Mouse (Mus musculus) stomach, embryonic 14.5 days (tissue): ENCODE measurements at regions not wholly inside any gene's neighbourhood (a gene's known extent, or its start where the extent isn't known, plus 50 kb on each side); places are given as distances from the start of the nearest gene placed in this dataset.

Source experiments
- ATAC-seq: fragments of 200-750 bp; cut with Nextera tagmentation; 2 replicates; pipeline ENCODE4 v1.8.0; 2017; ENCODE audit warnings: low read depth, moderate TSS enrichment; ENCODE audit not compliant: insufficient number of reproducible peaks, insufficient read depth, low FRiP score
- H3K27ac ChIP-seq: fragments of 300-500 bp; sonication (generic); 2 replicates; pipeline ENCODE4 v1.5.1; 2014; ENCODE audit warnings: mild to moderate bottlenecking, low read length, moderate library complexity, mixed read lengths
- H3K27me3 ChIP-seq: fragments of 300-500 bp; sonication (generic); 2 replicates; pipeline ENCODE4 v1.6.1; 2014; ENCODE audit warnings: low read length, control low read depth, mixed read lengths; ENCODE audit not compliant: control insufficient read depth, insufficient read depth
- H3K36me3 ChIP-seq: fragments of 300-500 bp; sonication (generic); 2 replicates; pipeline ENCODE4 v1.6.1; 2014; ENCODE audit warnings: mild to moderate bottlenecking, control low read depth, low read length, moderate library complexity, mixed read lengths; ENCODE audit not compliant: control insufficient read depth, insufficient read depth
- H3K4me1 ChIP-seq: fragments of 300-500 bp; sonication (generic); 2 replicates; pipeline ENCODE4 v1.6.1; 2014; ENCODE audit warnings: low read length, control low read depth, mixed read lengths; ENCODE audit not compliant: control insufficient read depth, insufficient read depth
- H3K4me2 ChIP-seq: fragments of 300-500 bp; sonication (generic); replicated peaks from 2 replicates; pipeline ENCODE4 v1.6.1; 2014; ENCODE audit warnings: low read depth, low read length, control low read depth
- H3K4me3 ChIP-seq: fragments of 300-500 bp; sonication (generic); 2 replicates; pipeline ENCODE4 v1.5.1; 2014; ENCODE audit warnings: low read depth, low read length, control low read depth
- H3K9ac ChIP-seq: fragments of 300-500 bp; sonication (generic); replicated peaks from 2 replicates; pipeline ENCODE4 v1.6.1; 2014; ENCODE audit warnings: low read depth, mild to moderate bottlenecking, control low read depth, low read length, moderate library complexity, mixed read lengths
- H3K9me3 ChIP-seq: fragments of 300-500 bp; sonication (generic); 2 replicates; pipeline ENCODE4 v1.6.1; 2016; ENCODE audit warnings: low read depth, low read length, control low read depth; ENCODE audit not compliant: control insufficient read depth
- WGBS: fragments of 180-500 bp; shearing (Covaris S2); extraction: QIAGEN DNeasy Blood & Tissue Kit; methylation state at CpG from one replicate; pipeline ENCODE4 v1.1.7; 2014; 5-methylcytosine and 5-hydroxymethylcytosine counted together

DNA sequence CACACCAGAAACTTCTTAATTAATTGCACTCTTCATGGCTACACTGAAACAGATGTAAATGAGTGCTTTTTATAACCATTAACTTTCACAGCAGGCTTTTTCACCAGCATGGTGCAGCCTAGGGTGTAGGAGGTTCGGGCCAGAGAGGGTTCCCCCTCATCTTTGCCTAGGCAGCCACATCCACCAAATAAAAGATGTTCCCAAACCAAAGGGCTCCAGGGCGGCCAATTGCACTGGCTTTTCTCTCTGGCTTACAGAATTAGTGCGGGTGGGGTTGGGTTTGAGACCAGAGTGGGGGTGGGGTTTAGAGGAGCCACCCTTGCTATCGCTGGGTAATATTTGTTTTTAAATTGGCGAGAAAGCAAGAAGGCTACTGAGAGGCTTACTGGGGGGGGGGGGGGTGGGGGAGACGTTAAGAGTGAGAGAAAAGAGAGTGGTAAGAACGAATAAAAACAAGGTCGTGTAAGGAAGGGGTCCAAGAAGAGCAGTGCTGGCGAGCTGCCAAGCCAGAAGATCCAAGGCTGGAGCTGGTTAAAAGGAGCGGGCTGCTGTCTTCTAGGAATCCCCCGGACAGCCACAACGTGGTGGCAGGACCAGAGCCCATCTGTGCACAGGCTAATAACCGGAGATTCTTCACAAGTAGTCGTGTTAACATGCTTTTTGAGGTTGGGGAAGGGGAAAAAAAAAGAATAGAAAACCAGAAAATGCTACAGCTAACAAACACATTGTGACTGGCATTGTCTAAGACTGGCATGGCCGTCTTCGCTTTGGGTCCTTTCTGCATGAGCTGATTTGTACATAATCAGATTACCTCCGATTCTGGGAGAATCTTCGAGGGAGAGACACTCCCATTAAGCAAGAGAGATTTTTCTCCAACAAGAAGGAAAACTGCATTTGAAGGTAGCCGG is 134.0 kb upstream of the Pitx2 start:
- 23% methylated on average over 19 of the region's 19 CpGs for WGBS
- Histone ChIP-seq H3K27ac (no peak overlapping the region), H3K27me3 (no peaks in the 10 kb centered on the region), H3K36me3 (no peaks in the 10 kb centered on the region), H3K9me3 (no peaks in the 10 kb centered on the region), H3K9ac (no peak overlapping the region), H3K4me1 (peaks cover 7% of the 10 kb centered on the region; the same call in 1 of the 2 replicates), H3K4me2 (peak overlapping the region; percentile 35), H3K4me3 (no peak overlapping the region)
- ATAC-seq = peak; percentile 42; the same call in 1 of the 2 replicates

DNA sequence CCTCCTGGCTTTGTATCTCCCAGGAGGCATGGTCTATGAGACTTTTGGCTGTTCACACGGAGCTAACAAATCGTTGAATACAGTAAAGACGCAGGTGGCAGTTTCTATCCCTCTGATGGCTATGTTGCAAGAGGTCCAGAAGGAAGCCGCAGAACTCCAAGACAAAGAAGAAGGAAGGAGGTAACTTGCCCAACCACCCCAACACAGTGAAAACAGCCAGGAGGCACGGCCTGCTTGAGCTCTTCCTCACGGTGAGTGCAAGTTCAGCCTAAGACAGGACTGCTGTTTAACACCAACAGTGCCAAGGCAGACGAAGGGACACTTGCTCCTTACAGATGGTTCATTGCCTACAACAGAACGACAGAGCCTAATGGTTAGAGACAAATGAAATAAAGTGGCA is 130.0 kb upstream of the Pitx2 start:
- Histone ChIP-seq H3K9me3 (no peaks in the 10 kb centered on the region), H3K27ac (no peak overlapping the region), H3K4me2 (no peak overlapping the region), H3K4me3 (no peak overlapping the region), H3K36me3 (no peaks in the 10 kb centered on the region), H3K4me1 (peaks cover 7% of the 10 kb centered on the region; the same call in 1 of the 2 replicates), H3K9ac (no peak overlapping the region), H3K27me3 (no peaks in the 10 kb centered on the region)
- WGBS = 74% methylated on average over 8 of the region's 8 CpGs
- no peak for ATAC-seq

DNA sequence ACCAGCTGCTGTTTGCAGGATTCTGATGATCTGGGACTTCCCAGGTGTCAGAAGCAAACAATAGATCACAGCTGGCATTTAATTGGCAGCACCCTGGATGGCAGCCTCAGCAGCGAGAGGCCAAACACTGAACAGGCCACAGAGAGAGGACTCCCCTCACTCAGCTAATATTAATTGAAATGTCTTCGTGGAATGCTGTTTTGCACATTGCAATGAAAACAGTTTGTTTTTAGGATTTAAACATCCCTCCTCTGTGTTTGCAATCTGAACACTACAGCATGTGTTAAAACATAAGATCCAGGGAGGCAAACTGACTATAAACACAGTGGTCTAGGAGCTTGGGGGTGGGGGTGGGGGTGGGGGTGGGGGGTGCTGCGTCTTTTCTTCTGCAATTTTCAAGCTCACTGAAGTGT is 129.2 kb upstream of the Pitx2 start:
- Histone ChIP-seq H3K4me1 (peaks cover 4% of the 10 kb centered on the region; the same call in 1 of the 2 replicates), H3K4me2 (no peak overlapping the region), H3K9me3 (no peaks in the 10 kb centered on the region), H3K27me3 (no peaks in the 10 kb centered on the region), H3K9ac (no peak overlapping the region), H3K36me3 (no peaks in the 10 kb centered on the region), H3K4me3 (no peak overlapping the region), H3K27ac (no peak overlapping the region)
- 0 out of 2 replicates have a peak, but pooled peaks have one; percentile 53 for ATAC-seq
- 4% methylated on average over 3 of the region's 3 CpGs for WGBS

DNA sequence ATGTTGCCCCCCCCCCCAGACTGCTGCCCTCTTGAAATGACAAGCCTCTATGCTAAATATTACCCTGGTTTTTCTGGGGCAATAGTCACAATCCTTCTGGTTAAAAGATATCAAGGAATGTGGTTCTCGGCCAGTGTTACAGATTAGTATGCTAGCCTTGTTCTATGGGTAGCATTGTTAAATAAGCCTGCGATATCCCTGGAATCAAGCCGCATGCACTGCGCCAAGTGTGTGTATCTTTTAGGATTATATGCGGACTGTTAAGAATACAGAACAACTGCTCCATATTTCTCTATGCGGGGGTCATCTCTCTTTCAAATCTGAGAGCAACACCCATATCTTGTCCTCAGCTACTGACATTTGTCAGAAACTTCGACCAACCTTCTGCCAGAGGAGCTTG is 128.7 kb upstream of the Pitx2 start:
- no peak overlapping the region for H3K9ac ChIP-seq
- no peaks in the 10 kb centered on the region for H3K36me3 ChIP-seq
- H3K4me1 ChIP-seq = no peaks in the 10 kb centered on the region; the same call in 1 of the 2 replicates
- H3K27ac ChIP-seq = no peak overlapping the region
- H3K9me3 ChIP-seq = no peaks in the 10 kb centered on the region
- no peak for ATAC-seq
- WGBS = 48% methylated on average over 7 of the region's 7 CpGs
- no peaks in the 10 kb centered on the region for H3K27me3 ChIP-seq
- no peak overlapping the region for H3K4me3 ChIP-seq
- no peak overlapping the region for H3K4me2 ChIP-seq

DNA sequence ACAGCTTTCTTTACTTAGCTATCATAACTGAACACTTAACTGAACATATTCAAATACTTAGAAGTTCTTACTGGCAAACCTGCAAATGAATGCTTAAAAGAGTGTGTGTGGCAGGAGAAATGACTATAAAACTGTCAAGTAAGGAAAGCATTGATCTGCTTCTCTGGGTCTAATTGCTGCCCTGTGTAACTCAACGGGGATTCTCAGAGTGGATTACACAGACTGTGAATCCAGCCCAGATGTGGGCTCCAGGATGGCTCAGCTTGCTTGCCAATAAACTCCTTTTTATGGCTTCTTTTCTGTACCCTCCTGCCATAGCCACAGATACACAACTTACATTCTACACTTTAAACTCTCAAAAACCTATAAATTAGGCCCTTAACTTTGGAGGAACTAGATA is 123.3 kb upstream of the Pitx2 start:
- Histone ChIP-seq H3K9ac (no peak overlapping the region), H3K27me3 (no peaks in the 10 kb centered on the region), H3K27ac (no peak overlapping the region), H3K4me2 (no peak overlapping the region), H3K9me3 (no peaks in the 10 kb centered on the region), H3K4me1 (no peaks in the 10 kb centered on the region), H3K4me3 (no peak overlapping the region), H3K36me3 (no peaks in the 10 kb centered on the region)
- 45% methylated on average over 1 of the region's 1 CpGs for WGBS
- ATAC-seq = no peak

DNA sequence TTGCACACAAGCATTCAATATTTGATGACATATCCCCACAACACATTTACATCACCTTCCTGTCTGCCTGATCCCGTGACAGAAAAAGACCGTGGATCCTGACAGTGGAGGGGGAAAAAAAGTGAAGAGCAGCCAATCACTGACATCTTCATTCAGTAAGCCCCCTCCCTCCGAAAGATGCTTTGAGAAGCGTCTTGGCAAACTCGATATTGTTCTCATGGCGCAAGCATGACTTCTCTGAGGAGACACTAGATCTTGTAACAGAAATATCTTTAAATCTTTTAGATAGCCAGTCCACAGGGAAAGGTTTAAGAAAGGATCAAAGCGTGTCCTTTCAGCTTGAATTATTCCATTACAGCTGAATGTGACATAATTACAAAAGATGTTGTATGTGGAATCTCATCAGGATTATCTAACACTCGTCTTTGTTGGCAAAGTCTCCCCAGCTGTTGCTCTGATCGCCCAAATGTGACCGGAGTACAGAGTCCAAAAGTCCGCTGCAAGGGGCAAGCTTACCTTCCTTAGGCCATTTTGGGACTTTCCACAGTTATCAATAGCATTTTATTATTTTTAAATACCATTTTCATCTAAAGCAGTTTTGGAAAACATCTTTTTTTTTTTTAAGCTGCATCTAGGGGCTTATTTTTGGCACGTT is 95.8 kb upstream of the Pitx2 start:
- WGBS = 83% methylated on average over 12 of the region's 12 CpGs

DNA sequence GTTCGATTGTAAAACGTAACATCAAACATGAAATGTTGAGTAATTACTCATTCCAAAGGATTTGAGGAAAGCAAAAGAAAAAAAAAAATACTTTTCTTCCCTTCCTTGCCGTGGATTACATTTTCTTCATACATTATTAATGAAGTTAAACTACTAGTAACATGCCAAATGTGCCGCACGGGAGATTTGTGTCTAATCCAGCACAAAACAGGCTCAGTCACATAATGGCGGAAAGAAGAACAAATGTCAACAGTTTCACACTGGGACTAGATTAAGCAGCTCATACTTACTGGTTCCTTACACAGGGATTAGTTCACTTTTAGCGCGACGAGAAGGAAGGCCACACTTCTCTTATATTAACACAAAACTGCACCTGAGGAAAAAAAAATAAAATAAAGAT is 94.9 kb upstream of the Pitx2 start:
- Histone ChIP-seq H3K9me3 (no peaks in the 10 kb centered on the region), H3K9ac (no peak overlapping the region), H3K27me3 (no peaks in the 10 kb centered on the region), H3K4me1 (no peaks in the 10 kb centered on the region), H3K27ac (no peak overlapping the region), H3K4me3 (no peak overlapping the region), H3K4me2 (0 out of 2 replicates have a peak overlapping the region, but pooled peaks have one; percentile 14), H3K36me3 (no peaks in the 10 kb centered on the region)
- WGBS = 48% methylated on average over 9 of the region's 9 CpGs
- no peak for ATAC-seq

More for the DNA sequence above, 95.8 kb upstream of the Pitx2 start:
- Histone ChIP-seq H3K4me1 (no peaks in the 10 kb centered on the region), H3K9me3 (no peaks in the 10 kb centered on the region), H3K4me3 (no peak overlapping the region), H3K4me2 (no peak overlapping the region), H3K27ac (no peak overlapping the region), H3K9ac (no peak overlapping the region), H3K27me3 (no peaks in the 10 kb centered on the region), H3K36me3 (no peaks in the 10 kb centered on the region)
- no peak for ATAC-seq

DNA sequence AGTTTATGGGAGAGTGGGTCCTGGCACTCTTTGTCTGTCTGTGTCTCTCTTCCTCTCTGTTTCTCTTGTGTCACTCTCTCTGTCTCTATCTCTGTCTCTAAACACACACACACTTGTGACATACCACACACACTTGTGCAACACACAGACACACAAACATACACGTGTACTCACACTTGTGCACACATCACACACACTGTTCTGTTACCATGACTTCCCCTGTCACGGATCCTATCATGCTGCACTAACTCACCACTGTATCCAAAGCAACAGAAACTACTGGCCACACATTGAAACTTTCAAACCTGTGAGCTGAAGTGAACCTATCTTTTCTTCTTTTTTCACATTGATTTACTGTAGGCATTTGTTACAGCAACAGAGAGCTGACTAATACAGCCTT is 93.5 kb upstream of the Pitx2 start:
- no peak overlapping the region for H3K27ac ChIP-seq
- no peak overlapping the region for H3K4me3 ChIP-seq
- no peak overlapping the region for H3K4me2 ChIP-seq
- no peaks in the 10 kb centered on the region for H3K27me3 ChIP-seq
- no peak overlapping the region for H3K9ac ChIP-seq
- no peak for ATAC-seq
- no peaks in the 10 kb centered on the region for H3K9me3 ChIP-seq
- H3K4me1 ChIP-seq = no peaks in the 10 kb centered on the region
- no peaks in the 10 kb centered on the region for H3K36me3 ChIP-seq
- 79% methylated on average over 2 of the region's 2 CpGs for WGBS
